In the genomic region with DNA sequence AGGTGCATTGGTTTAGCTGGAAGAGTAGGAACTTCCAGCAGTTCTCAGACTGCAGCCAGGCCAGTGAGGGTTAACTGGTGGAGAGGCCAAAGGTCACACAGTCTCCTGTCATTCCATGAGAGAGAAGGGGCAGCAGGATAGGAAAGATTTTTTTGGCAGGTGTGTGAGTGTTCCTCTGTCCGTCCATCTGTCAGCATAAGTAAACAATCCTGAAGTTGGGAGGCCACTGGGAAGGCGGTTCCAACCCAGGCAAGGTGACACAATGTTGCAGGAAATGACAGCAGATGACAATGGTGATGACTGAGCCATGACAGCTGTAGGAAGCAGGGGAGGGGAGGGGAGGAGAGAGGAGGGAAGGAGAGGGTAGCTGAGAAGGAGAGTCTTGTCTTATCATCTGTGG, we compare ENCODE assay signal across 29 mouse cellular contexts. TPM values are rescaled to one million over a fixed set of nuclear protein-coding genes. Genes with fewer than 3 reads are reported as not detected.
DNase-seq lines count a peak whose midpoint lies in the region; ATAC-seq and TF ChIP-seq lines count a peak whose summit lies in the region.
"Had no signal": no experiment of that assay in that cellular context is flagged by ENCODE, and none has a peak within 500 bp of the region (broad histone marks: within the 10 kb centered on the region; RNA-seq: fewer than 3 reads in every experiment).

No protein-coding gene starts in this region.

- H3K27me3 ChIP-seq in liver, adult 2 months (ENCODE audit: control insufficient read depth, insufficient read depth, low read length): no peaks in the 10 kb centered on the region; the same call in 1 of the 2 replicates
- H3K27me3 ChIP-seq in liver, embryonic 12.5 days (replicated peaks): peaks cover 18% of the 10 kb centered on the region
- no peaks in the 10 kb centered on the region for H3K27me3 ChIP-seq in lung, postnatal 0 days (replicated peaks; ENCODE audit: insufficient read depth, low read length)
- peaks cover 12% of the 10 kb centered on the region for H3K27me3 ChIP-seq in liver, embryonic 15.5 days
- no peaks in the 10 kb centered on the region for H3K27me3 ChIP-seq in midbrain, embryonic 11.5 days (ENCODE audit: control insufficient read depth, insufficient read depth, low read length)
- H3K27me3 ChIP-seq: forebrain, embryonic 15.5 days had no signal

- TF ChIP-seq POLR2A in liver, adult 2 months (IDR thresholded peaks at IDR 0.05; ENCODE audit: extremely low read depth, insufficient read depth, low read length): no peak

- peaks cover 9% of the 10 kb centered on the region for H3K4me1 ChIP-seq in liver, adult 2 months (ENCODE audit: control insufficient read depth, insufficient read depth, low read length)
- peaks cover 6% of the 10 kb centered on the region for H3K4me1 ChIP-seq in liver, embryonic 12.5 days
- peaks cover 2% of the 10 kb centered on the region; the same call in 1 of the 2 replicates for H3K4me1 ChIP-seq in lung, postnatal 0 days (ENCODE audit: insufficient read depth, low read depth, low read length)
- H3K4me1 ChIP-seq in liver, embryonic 15.5 days (replicated peaks): peaks cover 5% of the 10 kb centered on the region; the same call in 1 of the 2 replicates
- peaks cover 3% of the 10 kb centered on the region; the same call in 1 of the 2 replicates for H3K4me1 ChIP-seq in midbrain, embryonic 11.5 days (ENCODE audit: control insufficient read depth, insufficient read depth, low read length)

- peak; percentile 71 for DNase-seq in liver, adult 2 months (ENCODE audit: extremely low read depth, low read depth, low spot score)
- DNase-seq in lung, postnatal 0 days (ENCODE audit: low spot score): peak; percentile 61
- no peak for DNase-seq in lung, adult 18-20 months
- DNase-seq in lung, postnatal 36 days: peak; percentile 59
- DNase-seq in midbrain, embryonic 11.5 days (ENCODE audit: low spot score, missing footprints): no peak
- no peak for DNase-seq in cerebellum, postnatal 36 days
- DNase-seq: adrenal gland, adult 8-10 months; adrenal gland, postnatal 25 days; cerebellum, adult 11 months; cerebellum, adult 2 months; cerebellum, adult 9-11 months; cerebellum, postnatal 25 days; embryo, embryonic 11 days; gastrocnemius, postnatal 25 days; heart, adult 18-20 months; heart, postnatal 10 days; heart, postnatal 36 days had no signal

- H3K9ac ChIP-seq in liver, adult 2 months (ENCODE audit: low read depth, low read length): no peak overlapping the region
- H3K9ac ChIP-seq in liver, embryonic 12.5 days: no peak overlapping the region
- H3K9ac ChIP-seq in lung, postnatal 0 days (replicated peaks; ENCODE audit: low read depth): no peak overlapping the region
- no peak overlapping the region for H3K9ac ChIP-seq in liver, embryonic 15.5 days
- H3K9ac ChIP-seq in midbrain, embryonic 11.5 days (ENCODE audit: low read length): no peak overlapping the region
- H3K9ac ChIP-seq: embryonic facial prominence, embryonic 13.5 days; forebrain, embryonic 12.5 days; forebrain, embryonic 15.5 days; heart, embryonic 12.5 days; heart, embryonic 15.5 days; hindbrain, embryonic 13.5 days had no signal

- H3K27ac ChIP-seq in liver, adult 2 months (replicated peaks; ENCODE audit: insufficient read depth, low read depth, low read length): no peak overlapping the region
- no peak overlapping the region for H3K27ac ChIP-seq in liver, embryonic 12.5 days
- H3K27ac ChIP-seq in lung, postnatal 0 days (ENCODE audit: low read length): no peak overlapping the region
- no peak overlapping the region for H3K27ac ChIP-seq in liver, embryonic 15.5 days (replicated peaks)
- H3K27ac ChIP-seq in midbrain, embryonic 11.5 days (ENCODE audit: low read depth, low read length): no peak overlapping the region
- H3K27ac ChIP-seq: embryonic facial prominence, embryonic 10.5 days; embryonic facial prominence, embryonic 13.5 days; forebrain, embryonic 12.5 days; forebrain, embryonic 15.5 days; heart, embryonic 15.5 days; hindbrain, embryonic 10.5 days; hindbrain, embryonic 13.5 days had no signal

- peak; percentile 74 for TF ChIP-seq EP300 in lung, postnatal 0 days (IDR thresholded peaks at IDR 0.05)

- H3K9me3 ChIP-seq in liver, embryonic 12.5 days (replicated peaks): no peaks in the 10 kb centered on the region
- no peaks in the 10 kb centered on the region for H3K9me3 ChIP-seq in lung, postnatal 0 days (ENCODE audit: low read length)
- H3K9me3 ChIP-seq in liver, embryonic 15.5 days (replicated peaks): no peaks in the 10 kb centered on the region
- H3K9me3 ChIP-seq in midbrain, embryonic 11.5 days (ENCODE audit: control insufficient read depth, low read length): no peaks in the 10 kb centered on the region
- H3K9me3 ChIP-seq: embryonic facial prominence, embryonic 10.5 days; embryonic facial prominence, embryonic 13.5 days; forebrain, embryonic 12.5 days; forebrain, embryonic 15.5 days; heart, embryonic 12.5 days; heart, embryonic 15.5 days; hindbrain, embryonic 10.5 days; hindbrain, embryonic 13.5 days had no signal

- H3K4me3 ChIP-seq in liver, adult 2 months (ENCODE audit: insufficient read depth, low read depth, low read length): no peak overlapping the region
- no peak overlapping the region for H3K4me3 ChIP-seq in liver, embryonic 12.5 days
- H3K4me3 ChIP-seq in lung, postnatal 0 days (ENCODE audit: low read depth, low read length): no peak overlapping the region
- no peak overlapping the region for H3K4me3 ChIP-seq in liver, embryonic 15.5 days (replicated peaks)
- H3K4me3 ChIP-seq in midbrain, embryonic 11.5 days (ENCODE audit: low read depth, low read length): no peak overlapping the region
- H3K4me3 ChIP-seq: embryonic facial prominence, embryonic 10.5 days; embryonic facial prominence, embryonic 13.5 days; erythroblast, embryonic 14.5 days; forebrain, embryonic 12.5 days; forebrain, embryonic 15.5 days; heart, embryonic 12.5 days; heart, embryonic 15.5 days; hindbrain, embryonic 10.5 days; hindbrain, embryonic 13.5 days had no signal

- H3K36me3 ChIP-seq in liver, adult 2 months (ENCODE audit: control insufficient read depth, insufficient read depth, low read length): no peaks in the 10 kb centered on the region
- no peaks in the 10 kb centered on the region for H3K36me3 ChIP-seq in liver, embryonic 12.5 days
- no peaks in the 10 kb centered on the region for H3K36me3 ChIP-seq in lung, postnatal 0 days (ENCODE audit: insufficient read depth, low read length)
- H3K36me3 ChIP-seq in liver, embryonic 15.5 days (replicated peaks): no peaks in the 10 kb centered on the region
- H3K36me3 ChIP-seq in midbrain, embryonic 11.5 days (ENCODE audit: control insufficient read depth, insufficient read depth, low read length): no peaks in the 10 kb centered on the region
- H3K36me3 ChIP-seq: embryonic facial prominence, embryonic 10.5 days; embryonic facial prominence, embryonic 13.5 days; forebrain, embryonic 12.5 days; forebrain, embryonic 15.5 days; heart, embryonic 12.5 days; heart, embryonic 15.5 days; hindbrain, embryonic 10.5 days; hindbrain, embryonic 13.5 days had no signal

- no peaks in the 10 kb centered on the region for H3K79me2 ChIP-seq in liver, adult 2 months (ENCODE audit: control insufficient read depth, insufficient read depth, low read length)

- H3K4me2 ChIP-seq in liver, embryonic 12.5 days: no peak overlapping the region
- no peak overlapping the region for H3K4me2 ChIP-seq in lung, postnatal 0 days (replicated peaks; ENCODE audit: low read depth, low read length)
- no peak overlapping the region for H3K4me2 ChIP-seq in liver, embryonic 15.5 days
- no peak overlapping the region for H3K4me2 ChIP-seq in midbrain, embryonic 11.5 days
- H3K4me2 ChIP-seq: embryonic facial prominence, embryonic 13.5 days; forebrain, embryonic 12.5 days; forebrain, embryonic 15.5 days; heart, embryonic 12.5 days; heart, embryonic 15.5 days; hindbrain, embryonic 13.5 days had no signal

- no peak for TF ChIP-seq CTCF in liver, adult 2 months (IDR thresholded peaks at IDR 0.05; ENCODE audit: low read depth, low read length)
- TF ChIP-seq CTCF in lung, postnatal 0 days (IDR thresholded peaks at IDR 0.05): no peak

- WGBS in liver, adult 2 months: 18% methylated on average over 2 of the region's 2 CpGs
- 28% methylated on average over 2 of the region's 2 CpGs for WGBS in liver, embryonic 12.5 days (ENCODE audit: insufficient replicate concordance)
- WGBS in lung, postnatal 0 days: 12% methylated on average over 2 of the region's 2 CpGs
- 21% methylated on average over 2 of the region's 2 CpGs for WGBS in liver, embryonic 15.5 days (ENCODE audit: insufficient replicate concordance)
- 45% methylated on average over 2 of the region's 2 CpGs for WGBS in midbrain, embryonic 11.5 days

- no peak for ATAC-seq in liver, embryonic 12.5 days
- peak; percentile 46 for ATAC-seq in lung, postnatal 0 days
- peak; percentile 53; the same call in 1 of the 2 replicates for ATAC-seq in liver, embryonic 15.5 days (ENCODE audit: insufficient read depth)
- no peak for ATAC-seq in midbrain, embryonic 11.5 days (ENCODE audit: low FRiP score)
- ATAC-seq: activated CD4-positive, CD25-positive, alpha-beta regulatory T cell, adult 4 months; forebrain, embryonic 15.5 days had no signal

RNA-seq across cellular contexts. Expression of a gene that starts 4.9 kb away (rescaled TPM):
- not detected in 2 replicates for total RNA-seq in liver, adult 2 months (2014; rRNA removed)
- polyA plus RNA-seq in liver, adult 2 months (2012; rRNA removed): not detected in 2 replicates
- 0.14 and 0.45 TPM in 2 replicates for polyA plus RNA-seq in liver, embryonic 12.5 days (2016; fragmentation: Nextera tagmentation; extraction: Ambion mirVana)
- polyA plus RNA-seq in lung, postnatal 0 days (2015; fragmentation: Nextera tagmentation; extraction: Ambion mirVana): 4.3 and 4.4 TPM in 2 replicates
- 0.28 and 0.35 TPM in 2 replicates for polyA plus RNA-seq in liver, embryonic 15.5 days (2015; fragmentation: Nextera tagmentation; extraction: Ambion mirVana)
- 3.5 and 3.7 TPM in 2 replicates for polyA plus RNA-seq in midbrain, embryonic 11.5 days (2014; fragmentation: Nextera tagmentation; extraction: Ambion mirVana)

RNA-seq across cellular contexts. Expression of a gene that starts 38.8 kb away (rescaled TPM):
- total RNA-seq in liver, adult 2 months (2014; rRNA removed): 3.5 and 4.2 TPM in 2 replicates
- 0.98 and 1.6 TPM in 2 replicates for polyA plus RNA-seq in liver, adult 2 months (2012; rRNA removed)
- polyA plus RNA-seq in liver, embryonic 12.5 days (2016; fragmentation: Nextera tagmentation; extraction: Ambion mirVana): 1.2 and 1.3 TPM in 2 replicates
- polyA plus RNA-seq in lung, postnatal 0 days (2015; fragmentation: Nextera tagmentation; extraction: Ambion mirVana): 14.5 and 16.2 TPM in 2 replicates
- polyA plus RNA-seq in liver, embryonic 15.5 days (2015; fragmentation: Nextera tagmentation; extraction: Ambion mirVana): 1.1 and 1.2 TPM in 2 replicates
- 0.72 and 0.77 TPM in 2 replicates for polyA plus RNA-seq in midbrain, embryonic 11.5 days (2014; fragmentation: Nextera tagmentation; extraction: Ambion mirVana)
- polyA plus RNA-seq: erythroblast, embryonic 14.5 days had no signal

Comparison
In these comparisons a context has a peak if more than half of its experiments do, and no peak if none do; other contexts are left out.
1. DNase-seq: peak in liver, adult 2 months (single experiment), lung, postnatal 0 days (single experiment) and lung, postnatal 36 days (single experiment); none in lung, adult 18-20 months (0 of 2), midbrain, embryonic 11.5 days (single experiment) and cerebellum, postnatal 36 days (0 of 2).
2. ATAC-seq: peak in lung, postnatal 0 days (single experiment) and liver, embryonic 15.5 days (single experiment); none in liver, embryonic 12.5 days (single experiment) and midbrain, embryonic 11.5 days (single experiment).